Mouse (Mus musculus) embryonic fibroblast, embryonic 13.5 days (primary cell): Measurements from ENCODE around the gene Col5a1.

Source experiments
- CTCF ChIP-seq: IDR thresholded peaks from 2 replicates; pipeline ENCODE4 v1.5.1; 2011; ENCODE audit warnings: mild to moderate bottlenecking, control low read depth, low read length, moderate library complexity, borderline replicate concordance; ENCODE audit not compliant: insufficient read depth
- POLR2A ChIP-seq: IDR thresholded peaks from 2 replicates; pipeline ENCODE4 v1.6.1; 2011; ENCODE audit warnings: low read depth, mild to moderate bottlenecking, control low read depth, low read length, moderate library complexity

- TF ChIP-seq POLR2A (no peak), CTCF (no peak)
Observed at GRCm38 (mm10) chr2:27931971-27932370, 45.7 kb downstream of the Col5a1 start.
